Mouse (Mus musculus): ENCODE data around the gene Scarb1. TPM values are rescaled to one million over a fixed set of nuclear protein-coding genes. Genes with fewer than 3 reads are reported as not detected.
A peak's percentile ranks its signal among the peaks of the same experiment; 100 is the strongest.

The Scarb1 gene
- polyA plus RNA-seq, 1 experiment from 2014 or later, result 51.6 TPM

GRCm38 (mm10) chr5:125251885-125252615 is 88.8 kb downstream of the Scarb1 start:
- no peaks in the 10 kb centered on the region for H3K9me3 ChIP-seq (replicated peaks; ENCODE audit: control insufficient read depth, low read length, poor library complexity, severe bottlenecking)
- H3K27me3 ChIP-seq (ENCODE audit: control insufficient read depth, insufficient read depth, low read depth, low read length), result no peaks in the 10 kb centered on the region
- H3K4me2 ChIP-seq (ENCODE audit: low read length), result no peak overlapping the region
- H3K4me1 ChIP-seq (ENCODE audit: control insufficient read depth, insufficient read depth, low read length), result no peaks in the 10 kb centered on the region
- no peak overlapping the region for H3K4me3 ChIP-seq (ENCODE audit: low read depth, low read length)
- 57% methylated on average over 15 of the region's 15 CpGs for WGBS
- H3K9ac ChIP-seq (ENCODE audit: low read depth, low read length), result no peak overlapping the region
- no peak for ATAC-seq
- peak overlapping the region; percentile 13; the same call in 1 of the 2 replicates for H3K27ac ChIP-seq (ENCODE audit: low read length)
- H3K36me3 ChIP-seq (ENCODE audit: control insufficient read depth, insufficient read depth, low read length), result no peaks in the 10 kb centered on the region

DNA sequence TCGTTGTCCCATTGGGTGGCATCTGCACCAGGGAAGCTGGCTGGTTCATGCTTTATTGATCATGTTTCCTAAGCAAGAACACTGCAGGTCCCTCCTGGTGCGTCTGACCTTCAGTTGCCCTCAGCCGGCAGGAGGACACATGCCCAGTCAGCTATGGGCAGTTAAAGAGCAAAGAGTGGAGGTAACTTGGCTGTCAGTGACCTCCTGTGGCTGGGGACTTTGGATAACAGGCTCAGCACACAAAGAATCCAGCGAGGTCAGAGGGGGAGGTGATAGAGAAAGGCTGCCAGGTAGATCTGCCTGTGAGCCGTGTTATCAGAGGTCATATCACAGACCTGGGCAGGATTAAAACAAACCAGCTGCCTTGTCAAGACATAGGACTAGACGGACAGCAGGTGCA is 91.7 kb downstream of the Scarb1 start:
- no peak for ATAC-seq

DNA sequence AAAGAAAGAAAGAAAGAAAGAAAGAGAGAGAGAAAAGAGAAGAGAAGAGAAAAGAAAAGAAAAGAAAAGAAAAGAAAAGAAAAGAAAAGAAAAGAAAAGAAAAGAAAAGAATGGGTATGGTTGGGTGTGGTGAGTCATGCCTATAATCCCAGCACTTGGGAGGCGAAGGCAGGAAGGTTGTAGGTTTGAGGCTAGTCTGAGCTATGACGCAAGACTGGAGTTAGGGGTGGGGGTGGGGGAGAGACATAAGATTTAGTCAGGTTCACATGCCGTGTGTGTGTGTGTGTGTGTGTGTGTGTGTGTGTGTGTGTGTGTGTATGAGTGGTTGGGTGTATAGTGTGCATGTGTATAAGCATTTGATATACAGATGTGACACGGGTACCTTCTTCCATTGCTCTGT is 94.2 kb downstream of the Scarb1 start:
- no peaks in the 10 kb centered on the region for H3K36me3 ChIP-seq (ENCODE audit: control insufficient read depth, insufficient read depth, low read length)
- no peak for ATAC-seq
- no peak overlapping the region for H3K27ac ChIP-seq (ENCODE audit: low read length)
- H3K27me3 ChIP-seq (ENCODE audit: control insufficient read depth, insufficient read depth, low read depth, low read length), result no peaks in the 10 kb centered on the region
- H3K9me3 ChIP-seq (replicated peaks; ENCODE audit: control insufficient read depth, low read length, poor library complexity, severe bottlenecking), result no peaks in the 10 kb centered on the region
- H3K4me1 ChIP-seq (ENCODE audit: control insufficient read depth, insufficient read depth, low read length), result peaks cover 23% of the 10 kb centered on the region
- no peak overlapping the region for H3K4me2 ChIP-seq (ENCODE audit: low read length)
- no peak overlapping the region for H3K4me3 ChIP-seq (ENCODE audit: low read depth, low read length)
- H3K9ac ChIP-seq (ENCODE audit: low read depth, low read length), result no peak overlapping the region
- WGBS, result 86% methylated on average over 4 of the region's 4 CpGs

More for the DNA sequence above, 91.7 kb downstream of the Scarb1 start:
- Histone ChIP-seq H3K9ac (ENCODE audit: low read depth, low read length) (no peak overlapping the region), H3K27ac (ENCODE audit: low read length) (no peak overlapping the region), H3K4me3 (ENCODE audit: low read depth, low read length) (no peak overlapping the region), H3K36me3 (ENCODE audit: control insufficient read depth, insufficient read depth, low read length) (no peaks in the 10 kb centered on the region), H3K4me1 (ENCODE audit: control insufficient read depth, insufficient read depth, low read length) (peaks cover 20% of the 10 kb centered on the region), H3K4me2 (ENCODE audit: low read length) (no peak overlapping the region), H3K27me3 (ENCODE audit: control insufficient read depth, insufficient read depth, low read depth, low read length) (no peaks in the 10 kb centered on the region), H3K9me3 (replicated peaks; ENCODE audit: control insufficient read depth, low read length, poor library complexity, severe bottlenecking) (no peaks in the 10 kb centered on the region)
- WGBS, result 49% methylated on average over 6 of the region's 6 CpGs

- H3K27me3 ChIP-seq (ENCODE audit: control insufficient read depth, insufficient read depth, low read depth, low read length), result no peaks in the 10 kb centered on the region
- under 1% methylated on average over 27 of the region's 27 CpGs for WGBS
- H3K4me2 ChIP-seq (ENCODE audit: low read length), result peak overlapping the region; percentile 52
- peak overlapping the region; percentile 87 for H3K27ac ChIP-seq (ENCODE audit: low read length)
- no peaks in the 10 kb centered on the region for H3K36me3 ChIP-seq (ENCODE audit: control insufficient read depth, insufficient read depth, low read length)
- peak; percentile 86 for ATAC-seq
- peaks cover 28% of the 10 kb centered on the region for H3K4me1 ChIP-seq (ENCODE audit: control insufficient read depth, insufficient read depth, low read length)
- no peaks in the 10 kb centered on the region for H3K9me3 ChIP-seq (replicated peaks; ENCODE audit: control insufficient read depth, low read length, poor library complexity, severe bottlenecking)
- peak overlapping the region; percentile 27 for H3K4me3 ChIP-seq (ENCODE audit: low read depth, low read length)
- peak overlapping the region; percentile 55 for H3K9ac ChIP-seq (ENCODE audit: low read depth, low read length)
Observed at GRCm38 (mm10) chr5:125245534-125246151, 95.3 kb downstream of the Scarb1 start.

DNA sequence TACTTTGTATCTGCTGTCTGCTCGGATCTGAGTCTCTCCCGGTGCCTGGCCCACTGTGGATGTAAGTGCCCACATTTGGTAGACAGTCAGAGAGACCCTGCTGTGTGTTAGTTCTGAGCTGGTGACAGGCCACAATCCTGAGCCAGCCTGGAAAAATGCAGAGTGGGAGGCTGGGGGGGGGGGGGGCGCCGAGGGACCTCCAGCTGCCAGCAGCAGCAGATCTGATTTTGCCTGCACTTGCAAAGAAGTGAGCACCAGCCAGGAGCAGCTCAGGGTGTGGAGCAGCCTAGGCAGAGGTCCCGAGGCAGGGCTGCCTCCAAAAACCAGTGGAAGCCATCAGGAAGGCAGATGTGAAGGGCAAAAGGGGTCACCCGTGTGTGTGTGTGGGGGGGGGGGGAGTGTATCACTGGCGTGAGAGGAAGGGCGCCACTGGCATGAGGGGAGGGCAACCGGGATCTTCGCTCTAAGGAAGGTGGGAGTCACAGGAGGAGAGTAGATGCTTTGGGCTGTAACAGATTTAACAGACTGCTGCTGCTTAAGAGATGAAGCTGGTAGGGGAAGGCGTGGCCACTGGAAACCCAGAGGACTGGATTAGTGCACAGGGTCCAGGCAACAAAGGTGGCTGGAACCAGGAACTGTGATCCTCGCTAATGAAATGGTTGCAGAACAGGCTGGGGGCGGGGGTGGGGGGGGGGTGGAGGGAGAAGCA is 95.9 kb downstream of the Scarb1 start:
- 3% methylated on average over 12 of the region's 13 CpGs for WGBS
- peaks cover 33% of the 10 kb centered on the region for H3K4me1 ChIP-seq (ENCODE audit: control insufficient read depth, insufficient read depth, low read length)
- 0 out of 2 replicates have a peak overlapping the region, but pooled peaks have one; percentile 27 for H3K4me3 ChIP-seq (ENCODE audit: low read depth, low read length)
- peak overlapping the region; percentile 87 for H3K27ac ChIP-seq (ENCODE audit: low read length)
- peak; percentile 70 for ATAC-seq
- peak overlapping the region; percentile 52 for H3K4me2 ChIP-seq (ENCODE audit: low read length)
- no peaks in the 10 kb centered on the region for H3K36me3 ChIP-seq (ENCODE audit: control insufficient read depth, insufficient read depth, low read length)
- peak overlapping the region; percentile 55 for H3K9ac ChIP-seq (ENCODE audit: low read depth, low read length)
- no peaks in the 10 kb centered on the region for H3K27me3 ChIP-seq (ENCODE audit: control insufficient read depth, insufficient read depth, low read depth, low read length)
- H3K9me3 ChIP-seq (replicated peaks; ENCODE audit: control insufficient read depth, low read length, poor library complexity, severe bottlenecking), result no peaks in the 10 kb centered on the region

DNA sequence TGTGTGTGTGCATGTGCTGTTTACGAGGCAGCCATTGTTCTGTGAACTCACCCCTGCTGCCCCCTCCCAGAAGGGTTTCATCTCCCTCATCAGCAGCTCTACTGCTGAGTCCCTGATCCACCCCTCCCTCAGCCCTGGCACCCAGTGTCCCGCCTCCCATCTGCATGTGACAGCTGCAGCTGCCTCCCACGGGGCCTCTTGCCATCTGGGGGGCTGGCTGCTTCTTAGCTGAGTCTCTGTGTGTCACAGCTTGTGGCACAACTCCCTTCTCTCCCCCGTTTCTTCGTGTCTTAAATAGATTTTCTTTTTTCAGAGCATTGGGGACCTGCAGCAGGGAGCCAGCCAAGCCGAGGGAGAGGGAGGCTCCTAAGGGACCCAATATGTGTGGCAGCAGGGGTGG is 97.0 kb downstream of the Scarb1 start:
- H3K4me2 ChIP-seq (ENCODE audit: low read length), result no peak overlapping the region
- H3K9me3 ChIP-seq (replicated peaks; ENCODE audit: control insufficient read depth, low read length, poor library complexity, severe bottlenecking), result no peaks in the 10 kb centered on the region
- no peak for ATAC-seq
- H3K27ac ChIP-seq (ENCODE audit: low read length), result peak overlapping the region; percentile 87; the same call in 1 of the 2 replicates
- 22% methylated on average over 6 of the region's 6 CpGs for WGBS
- no peaks in the 10 kb centered on the region for H3K27me3 ChIP-seq (ENCODE audit: control insufficient read depth, insufficient read depth, low read depth, low read length)
- H3K4me1 ChIP-seq (ENCODE audit: control insufficient read depth, insufficient read depth, low read length), result peaks cover 34% of the 10 kb centered on the region
- H3K36me3 ChIP-seq (ENCODE audit: control insufficient read depth, insufficient read depth, low read length), result no peaks in the 10 kb centered on the region
- no peak overlapping the region for H3K4me3 ChIP-seq (ENCODE audit: low read depth, low read length)
- no peak overlapping the region for H3K9ac ChIP-seq (ENCODE audit: low read depth, low read length)

DNA sequence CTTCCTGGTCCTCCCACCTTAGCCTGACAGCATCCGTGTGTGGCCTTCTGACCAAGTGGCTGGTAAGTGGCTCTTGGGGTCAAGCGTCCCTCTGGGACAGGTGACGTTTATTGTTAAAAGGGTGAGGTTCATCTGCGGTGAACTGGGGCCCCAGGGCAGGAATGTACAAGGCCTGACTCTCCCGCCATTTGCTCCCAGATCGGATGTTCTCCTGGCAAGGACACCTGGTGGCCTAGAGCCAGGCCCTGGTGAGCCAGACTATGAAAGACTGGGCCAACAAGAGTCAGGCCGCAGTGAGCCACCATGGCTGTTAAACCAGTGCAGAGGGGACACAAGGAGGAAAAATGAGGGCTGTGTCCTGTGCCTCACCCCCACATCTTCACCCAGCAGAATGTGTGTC is 98.8 kb downstream of the Scarb1 start:
- H3K36me3 ChIP-seq (ENCODE audit: control insufficient read depth, insufficient read depth, low read length), result no peaks in the 10 kb centered on the region
- H3K4me3 ChIP-seq (ENCODE audit: low read depth, low read length), result no peak overlapping the region
- H3K27ac ChIP-seq (ENCODE audit: low read length), result no peak overlapping the region

GRCm38 (mm10) chr5:125241627-125242026 is 99.3 kb downstream of the Scarb1 start:
- H3K4me3 ChIP-seq (ENCODE audit: low read depth, low read length), result no peak overlapping the region
- no peaks in the 10 kb centered on the region for H3K36me3 ChIP-seq (ENCODE audit: control insufficient read depth, insufficient read depth, low read length)
- H3K4me2 ChIP-seq (ENCODE audit: low read length), result no peak overlapping the region
- H3K27me3 ChIP-seq (ENCODE audit: control insufficient read depth, insufficient read depth, low read depth, low read length), result no peaks in the 10 kb centered on the region
- 19% methylated on average over 7 of the region's 7 CpGs for WGBS
- H3K9me3 ChIP-seq (replicated peaks; ENCODE audit: control insufficient read depth, low read length, poor library complexity, severe bottlenecking), result no peaks in the 10 kb centered on the region
- H3K9ac ChIP-seq (ENCODE audit: low read depth, low read length), result no peak overlapping the region; the same call in 1 of the 2 replicates
- H3K4me1 ChIP-seq (ENCODE audit: control insufficient read depth, insufficient read depth, low read length), result peaks cover 34% of the 10 kb centered on the region
- H3K27ac ChIP-seq (ENCODE audit: low read length), result no peak overlapping the region
- ATAC-seq, result no peak

More for the DNA sequence above, 98.8 kb downstream of the Scarb1 start:
- Histone ChIP-seq H3K27me3 (ENCODE audit: control insufficient read depth, insufficient read depth, low read depth, low read length) (no peaks in the 10 kb centered on the region), H3K9ac (ENCODE audit: low read depth, low read length) (no peak overlapping the region; the same call in 1 of the 2 replicates), H3K9me3 (replicated peaks; ENCODE audit: control insufficient read depth, low read length, poor library complexity, severe bottlenecking) (no peaks in the 10 kb centered on the region), H3K4me2 (ENCODE audit: low read length) (no peak overlapping the region), H3K4me1 (ENCODE audit: control insufficient read depth, insufficient read depth, low read length) (peaks cover 34% of the 10 kb centered on the region)
- ATAC-seq, result no peak
- WGBS, result 52% methylated on average over 7 of the region's 7 CpGs

Data from midbrain, embryonic 16.5 days (tissue).